ENCODE assay signal across 7 mouse cellular contexts in the genomic region with DNA sequence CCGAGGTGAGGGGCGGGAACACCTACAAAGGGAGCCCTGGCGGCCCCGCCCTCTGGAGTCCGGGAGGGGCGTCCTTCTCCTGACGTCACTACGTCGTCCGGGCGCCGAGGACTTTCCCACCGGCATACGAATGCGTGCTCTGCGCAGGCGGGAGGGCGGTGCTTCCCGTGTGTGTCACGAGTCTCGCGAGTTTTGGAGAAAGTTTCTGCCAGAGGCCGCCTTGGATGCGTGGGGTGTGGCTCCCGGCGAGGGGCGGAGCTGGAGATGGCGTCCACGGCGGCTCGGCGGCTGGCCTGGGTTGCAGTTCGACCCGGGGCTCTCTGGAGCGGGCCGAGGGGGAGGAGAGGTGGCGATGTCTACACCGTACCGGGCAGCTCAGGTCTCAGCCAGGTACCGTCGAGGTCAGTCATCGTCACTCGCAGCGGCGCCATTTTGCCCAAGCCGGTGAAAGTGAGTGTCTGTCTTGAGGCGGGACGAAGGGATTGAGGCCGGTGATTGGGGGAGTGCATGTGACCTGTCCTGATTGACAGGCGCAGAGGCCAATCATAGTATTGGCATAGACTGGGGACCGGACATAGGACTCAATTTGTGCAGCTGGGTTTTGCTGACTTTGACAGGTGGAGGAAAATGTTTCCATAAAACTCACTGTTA. TPM values are rescaled to one million over a fixed set of nuclear protein-coding genes. Genes with fewer than 3 reads are reported as not detected.
DNase-seq lines count a peak whose midpoint lies in the region; ATAC-seq lines count a peak whose summit lies in the region.

No protein-coding gene starts in this region.

- H3K9me3 ChIP-seq in intestine, embryonic 16.5 days (ENCODE audit: control insufficient read depth, low read length) = no peaks in the 10 kb centered on the region
- H3K9me3 ChIP-seq in midbrain, embryonic 11.5 days (ENCODE audit: control insufficient read depth, low read length) = no peaks in the 10 kb centered on the region

- peak overlapping the region; percentile 87 for H3K9ac ChIP-seq in intestine, embryonic 16.5 days (ENCODE audit: low read depth, low read length)
- H3K9ac ChIP-seq in midbrain, embryonic 11.5 days (ENCODE audit: low read length) = peak overlapping the region; percentile 81

- peaks cover 21% of the 10 kb centered on the region for H3K36me3 ChIP-seq in intestine, embryonic 16.5 days (ENCODE audit: control insufficient read depth, insufficient read depth, low read length)
- H3K36me3 ChIP-seq in midbrain, embryonic 11.5 days (ENCODE audit: control insufficient read depth, insufficient read depth, low read length) = peaks cover 21% of the 10 kb centered on the region

- H3K27me3 ChIP-seq in intestine, embryonic 16.5 days (replicated peaks; ENCODE audit: control insufficient read depth, insufficient read depth, low read length) = no peaks in the 10 kb centered on the region
- peaks cover 5% of the 10 kb centered on the region for H3K27me3 ChIP-seq in midbrain, embryonic 11.5 days (ENCODE audit: control insufficient read depth, insufficient read depth, low read length)

- peak; percentile 96 for ATAC-seq in intestine, embryonic 16.5 days
- ATAC-seq in midbrain, embryonic 11.5 days (ENCODE audit: low FRiP score) = peak; percentile 98

- H3K4me1 ChIP-seq in intestine, embryonic 16.5 days (ENCODE audit: control insufficient read depth, insufficient read depth, low read length) = peaks cover 37% of the 10 kb centered on the region
- peaks cover 14% of the 10 kb centered on the region for H3K4me1 ChIP-seq in midbrain, embryonic 11.5 days (ENCODE audit: control insufficient read depth, insufficient read depth, low read length)

- H3K4me3 ChIP-seq in intestine, embryonic 16.5 days (ENCODE audit: low read length) = peak overlapping the region; percentile 74
- peak overlapping the region; percentile 71 for H3K4me3 ChIP-seq in midbrain, embryonic 11.5 days (ENCODE audit: low read depth, low read length)

- H3K27ac ChIP-seq in intestine, embryonic 16.5 days (ENCODE audit: low read length) = peak overlapping the region; percentile 86
- H3K27ac ChIP-seq in midbrain, embryonic 11.5 days (ENCODE audit: low read depth, low read length) = peak overlapping the region; percentile 58; the same call in 1 of the 2 replicates

- DNase-seq in adrenal gland, adult 8-10 months = peak; percentile 98
- peak; percentile 99 for DNase-seq in embryo, embryonic 9.5 days (ENCODE audit: extremely low spot score)
- DNase-seq in gastrocnemius, postnatal 4 days (ENCODE audit: low spot score in 2 of 2) = peak; percentile 89 to 97
- peak; percentile 98 for DNase-seq in left cerebral cortex, postnatal 36 days (ENCODE audit: low spot score in 2 of 2)
- DNase-seq in midbrain, embryonic 11.5 days (ENCODE audit: low spot score, missing footprints) = peak; percentile 99
- peak; percentile 99 for DNase-seq in skeletal muscle tissue, adult 2 months (ENCODE audit: low read depth, low spot score)

- H3K4me2 ChIP-seq in intestine, embryonic 16.5 days (ENCODE audit: low read depth, low read length) = peak overlapping the region; percentile 53
- H3K4me2 ChIP-seq in midbrain, embryonic 11.5 days = peak overlapping the region; percentile 95

- WGBS in intestine, embryonic 16.5 days = under 1% methylated on average over 51 of the region's 51 CpGs
- WGBS in midbrain, embryonic 11.5 days = under 1% methylated on average over 51 of the region's 51 CpGs

- intact Hi-C loops in left cerebral cortex, postnatal 36 days (cut with DNase I) = no loop called here

RNA-seq across cellular contexts. Expression of gene Smdt1, which starts 7.2 kb away (rescaled TPM):
- 100 to 1,000 TPM; 137 to 205 (median 157) TPM for total RNA-seq in adrenal gland, adult 8-10 months (2022)
- 100 to 1,000 TPM; 135 to 144 TPM for total RNA-seq in gastrocnemius, postnatal 4 days (2021)
- 332 and 340 TPM in 2 replicates for polyA plus RNA-seq in intestine, embryonic 16.5 days (2015; fragmentation: Nextera tagmentation; extraction: Ambion mirVana)
- 100 to 1,000 TPM; 127 to 144 TPM for total RNA-seq in left cerebral cortex, postnatal 36 days (2021)
- 253 and 268 TPM in 2 replicates for polyA plus RNA-seq in midbrain, embryonic 11.5 days (2014; fragmentation: Nextera tagmentation; extraction: Ambion mirVana)

RNA-seq across cellular contexts. Expression of gene Pheta2, which starts 7.2 kb away (rescaled TPM):
- 1 to 10 TPM in 2 of 4 experiments, under 1 TPM in 2; 0.74 to 2.0 (median 1.4) TPM for total RNA-seq in adrenal gland, adult 8-10 months (2022)
- total RNA-seq in gastrocnemius, postnatal 4 days (2021) = 10 to 100 TPM in 1 of 2 experiments, 1 to 10 TPM in 1; 8.7 to 10.9 TPM
- 11.6 and 13.2 TPM in 2 replicates for polyA plus RNA-seq in intestine, embryonic 16.5 days (2015; fragmentation: Nextera tagmentation; extraction: Ambion mirVana)
- 1 to 10 TPM in 1 of 2 experiments, under 1 TPM in 1; 0.57 to 1.4 TPM for total RNA-seq in left cerebral cortex, postnatal 36 days (2021)
- 3.4 and 4.3 TPM in 2 replicates for polyA plus RNA-seq in midbrain, embryonic 11.5 days (2014; fragmentation: Nextera tagmentation; extraction: Ambion mirVana)

RNA-seq across cellular contexts. Expression of gene Naga, which starts 7.2 kb away (rescaled TPM):
- total RNA-seq in adrenal gland, adult 8-10 months (2022) = 10 to 100 TPM; 68.6 to 89.3 (median 77.9) TPM
- total RNA-seq in gastrocnemius, postnatal 4 days (2021) = 10 to 100 TPM; 42.0 to 44.4 TPM
- 296 and 437 TPM in 2 replicates for polyA plus RNA-seq in intestine, embryonic 16.5 days (2015; fragmentation: Nextera tagmentation; extraction: Ambion mirVana)
- total RNA-seq in left cerebral cortex, postnatal 36 days (2021) = 10 to 100 TPM; 35.9 to 39.3 TPM
- 20.6 and 21.6 TPM in 2 replicates for polyA plus RNA-seq in midbrain, embryonic 11.5 days (2014; fragmentation: Nextera tagmentation; extraction: Ambion mirVana)

RNA-seq across cellular contexts. Expression of gene Ndufa6, which starts 8.2 kb away (rescaled TPM):
- total RNA-seq in adrenal gland, adult 8-10 months (2022) = 100 to 1,000 TPM; 293 to 470 (median 376) TPM
- total RNA-seq in gastrocnemius, postnatal 4 days (2021) = 100 to 1,000 TPM; 306 to 308 TPM
- 561 and 588 TPM in 2 replicates for polyA plus RNA-seq in intestine, embryonic 16.5 days (2015; fragmentation: Nextera tagmentation; extraction: Ambion mirVana)
- 100 to 1,000 TPM; 198 to 199 TPM for total RNA-seq in left cerebral cortex, postnatal 36 days (2021)
- 290 and 293 TPM in 2 replicates for polyA plus RNA-seq in midbrain, embryonic 11.5 days (2014; fragmentation: Nextera tagmentation; extraction: Ambion mirVana)

RNA-seq across cellular contexts. Expression of gene Cyp2d22, which starts 34.1 kb away (rescaled TPM):
- 10 to 100 TPM; 42.2 to 46.6 (median 45.6) TPM for total RNA-seq in adrenal gland, adult 8-10 months (2022)
- total RNA-seq in gastrocnemius, postnatal 4 days (2021) = 10 to 100 TPM; 17.3 to 17.9 TPM
- polyA plus RNA-seq in intestine, embryonic 16.5 days (2015; fragmentation: Nextera tagmentation; extraction: Ambion mirVana) = 14.1 and 14.9 TPM in 2 replicates
- total RNA-seq in left cerebral cortex, postnatal 36 days (2021) = 10 to 100 TPM; 27.6 to 32.4 TPM
- polyA plus RNA-seq in midbrain, embryonic 11.5 days (2014; fragmentation: Nextera tagmentation; extraction: Ambion mirVana) = 1.7 and 1.9 TPM in 2 replicates

Comparison
In these comparisons a context has a peak if more than half of its experiments do, and no peak if none do; other contexts are left out.
1. Peak in every context shown above with its lines: DNase-seq, ATAC-seq, H3K4me3 ChIP-seq and H3K27ac ChIP-seq.